Mouse (Mus musculus): Measurements from ENCODE around the gene Wscd1. TPM values are rescaled to one million over a fixed set of nuclear protein-coding genes. Genes with fewer than 3 reads are reported as not detected.

Wscd1 gene
- total RNA-seq, 1 experiment = 5.8 TPM

DNA sequence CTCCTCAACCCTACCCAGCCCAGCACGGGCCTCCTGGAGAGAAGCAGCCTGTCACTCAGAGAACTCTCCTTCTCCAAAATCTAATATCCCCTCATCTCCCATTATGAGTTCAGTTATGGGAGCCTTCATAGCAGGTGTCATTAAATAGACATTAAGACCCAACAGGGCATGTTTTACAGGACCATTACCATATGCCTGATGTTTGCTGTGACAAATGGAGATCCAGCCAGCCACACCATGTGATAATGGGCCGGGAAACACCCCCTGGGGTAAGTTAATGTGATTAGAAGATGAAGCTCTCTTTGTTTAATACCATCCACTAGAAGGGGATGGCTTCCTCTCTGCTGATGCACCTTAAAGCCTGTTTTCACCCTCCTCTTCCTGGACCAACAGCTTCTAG, 62.1 kb downstream of the Wscd1 start:
- no peak overlapping the region for H3K27ac ChIP-seq (ENCODE audit: insufficient read depth, low read depth, low read length, poor library complexity, severe bottlenecking)
- in situ Hi-C loops (cut with MboI; ENCODE audit: low sequenced_read_pairs in 2 of 2, unreplicated experiment in 2 of 2) = no loop called here
- no peak for DNase-seq (ENCODE audit: low read depth, low spot score)
- no peak overlapping the region for H3K4me3 ChIP-seq (ENCODE audit: insufficient read depth in 1 of 2, low read depth in 1 of 2, low read length in 2 of 2, poor library complexity in 1 of 2, severe bottlenecking in 1 of 2)
- no peaks in the 10 kb centered on the region for H3K9me3 ChIP-seq (ENCODE audit: control insufficient read depth, insufficient read depth, low read depth, low read length)
- H3K4me1 ChIP-seq (ENCODE audit: control insufficient read depth in 2 of 2, insufficient read depth in 2 of 2, low read length in 2 of 2, poor library complexity in 1 of 2) = no peaks in the 10 kb centered on the region
- H3K9ac ChIP-seq (ENCODE audit: insufficient read depth, low read depth, low read length, poor library complexity, severe bottlenecking) = no peak overlapping the region
- no peaks in the 10 kb centered on the region for H3K36me3 ChIP-seq (ENCODE audit: control insufficient read depth, insufficient read depth, low read length, poor library complexity, severe bottlenecking)
- TF ChIP-seq MAFK (IDR thresholded peaks at IDR 0.05; ENCODE audit: insufficient read depth, low read depth, low read length) = no peak
- no peak for TF ChIP-seq CHD2 (IDR thresholded peaks at IDR 0.05; ENCODE audit: low read depth, low read length)
- no peak for TF ChIP-seq ZNF384 (IDR thresholded peaks at IDR 0.05; ENCODE audit: low read depth, low read length)
- TF ChIP-seq HCFC1 (IDR thresholded peaks at IDR 0.05; ENCODE audit: borderline replicate concordance, insufficient read depth, low read length) = no peak
- no peak for TF ChIP-seq ZC3H11A (IDR thresholded peaks at IDR 0.05; ENCODE audit: borderline replicate concordance, low read depth, low read length)

DNA sequence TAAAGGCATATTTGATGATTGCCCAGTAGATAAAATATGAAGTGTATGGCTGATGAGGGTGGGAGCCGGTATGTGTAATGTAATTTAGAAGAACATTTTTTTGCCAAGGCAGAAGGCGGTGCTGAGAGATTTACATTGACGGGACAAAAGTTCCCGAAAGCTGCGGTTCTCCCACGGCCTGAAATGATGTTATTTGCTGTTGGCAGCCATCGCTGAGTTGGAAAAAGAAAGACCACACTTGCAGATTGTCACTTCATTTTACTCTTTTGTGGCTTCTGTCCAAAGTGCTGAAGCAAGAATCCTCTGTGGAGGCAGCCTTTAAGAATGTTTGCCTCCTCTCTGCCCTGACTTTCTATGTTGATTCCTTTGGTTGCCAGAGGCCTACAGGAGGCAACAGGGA, 63.2 kb downstream of the Wscd1 start:
- no peaks in the 10 kb centered on the region for H3K4me1 ChIP-seq (ENCODE audit: control insufficient read depth in 2 of 2, insufficient read depth in 2 of 2, low read length in 2 of 2, poor library complexity in 1 of 2)
- no peak overlapping the region for H3K9ac ChIP-seq (ENCODE audit: insufficient read depth, low read depth, low read length, poor library complexity, severe bottlenecking)
- TF ChIP-seq ZNF384 (IDR thresholded peaks at IDR 0.05; ENCODE audit: low read depth, low read length) (no peak), HCFC1 (IDR thresholded peaks at IDR 0.05; ENCODE audit: borderline replicate concordance, insufficient read depth, low read length) (no peak), ZC3H11A (IDR thresholded peaks at IDR 0.05; ENCODE audit: borderline replicate concordance, low read depth, low read length) (no peak), MAFK (IDR thresholded peaks at IDR 0.05; ENCODE audit: insufficient read depth, low read depth, low read length) (no peak), CHD2 (IDR thresholded peaks at IDR 0.05; ENCODE audit: low read depth, low read length) (no peak)
- H3K27ac ChIP-seq (ENCODE audit: insufficient read depth, low read depth, low read length, poor library complexity, severe bottlenecking) = no peak overlapping the region
- H3K9me3 ChIP-seq (ENCODE audit: control insufficient read depth, insufficient read depth, low read depth, low read length) = no peaks in the 10 kb centered on the region
- no peaks in the 10 kb centered on the region for H3K36me3 ChIP-seq (ENCODE audit: control insufficient read depth, insufficient read depth, low read length, poor library complexity, severe bottlenecking)
- DNase-seq (ENCODE audit: low read depth, low spot score) = no peak
- H3K4me3 ChIP-seq (ENCODE audit: insufficient read depth in 1 of 2, low read depth in 1 of 2, low read length in 2 of 2, poor library complexity in 1 of 2, severe bottlenecking in 1 of 2) = no peak overlapping the region
- in situ Hi-C loops (cut with MboI; ENCODE audit: low sequenced_read_pairs in 2 of 2, unreplicated experiment in 2 of 2) = no loop called here

DNA sequence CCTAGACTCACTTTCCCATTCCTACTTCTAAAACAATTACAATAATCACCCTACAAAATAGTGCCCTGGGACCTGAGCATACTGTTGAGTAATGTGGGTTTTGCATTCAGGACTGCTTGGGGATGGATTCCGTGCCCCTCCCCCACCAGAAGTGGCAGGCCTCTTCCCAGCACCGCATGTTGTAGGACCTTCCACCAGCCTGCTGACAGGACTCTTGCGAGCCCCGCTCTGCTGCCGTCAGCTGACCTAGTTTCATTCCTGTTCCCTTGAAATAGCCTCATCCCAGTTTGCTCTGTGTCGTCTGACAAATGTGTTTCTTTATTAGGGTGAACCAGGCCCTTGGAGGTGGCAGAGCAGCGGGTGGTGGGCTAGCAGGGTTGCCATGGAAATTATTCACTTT, 64.8 kb downstream of the Wscd1 start:
- in situ Hi-C loops (cut with MboI; ENCODE audit: low sequenced_read_pairs in 2 of 2, unreplicated experiment in 2 of 2) = no loop called here
- no peaks in the 10 kb centered on the region for H3K36me3 ChIP-seq (ENCODE audit: control insufficient read depth, insufficient read depth, low read length, poor library complexity, severe bottlenecking)
- H3K9me3 ChIP-seq (ENCODE audit: control insufficient read depth, insufficient read depth, low read depth, low read length) = no peaks in the 10 kb centered on the region
- no peak overlapping the region for H3K4me3 ChIP-seq (ENCODE audit: insufficient read depth in 1 of 2, low read depth in 1 of 2, low read length in 2 of 2, poor library complexity in 1 of 2, severe bottlenecking in 1 of 2)
- TF ChIP-seq HCFC1 (IDR thresholded peaks at IDR 0.05; ENCODE audit: borderline replicate concordance, insufficient read depth, low read length) = no peak
- no peak for TF ChIP-seq ZNF384 (IDR thresholded peaks at IDR 0.05; ENCODE audit: low read depth, low read length)
- no peak for TF ChIP-seq ZC3H11A (IDR thresholded peaks at IDR 0.05; ENCODE audit: borderline replicate concordance, low read depth, low read length)
- TF ChIP-seq CHD2 (IDR thresholded peaks at IDR 0.05; ENCODE audit: low read depth, low read length) = no peak
- no peak for TF ChIP-seq MAFK (IDR thresholded peaks at IDR 0.05; ENCODE audit: insufficient read depth, low read depth, low read length)
- H3K27ac ChIP-seq (ENCODE audit: insufficient read depth, low read depth, low read length, poor library complexity, severe bottlenecking) = no peak overlapping the region
- H3K4me1 ChIP-seq (ENCODE audit: control insufficient read depth in 2 of 2, insufficient read depth in 2 of 2, low read length in 2 of 2, poor library complexity in 1 of 2) = no peaks in the 10 kb centered on the region
- no peak for DNase-seq (ENCODE audit: low read depth, low spot score)
- H3K9ac ChIP-seq (ENCODE audit: insufficient read depth, low read depth, low read length, poor library complexity, severe bottlenecking) = no peak overlapping the region

DNA sequence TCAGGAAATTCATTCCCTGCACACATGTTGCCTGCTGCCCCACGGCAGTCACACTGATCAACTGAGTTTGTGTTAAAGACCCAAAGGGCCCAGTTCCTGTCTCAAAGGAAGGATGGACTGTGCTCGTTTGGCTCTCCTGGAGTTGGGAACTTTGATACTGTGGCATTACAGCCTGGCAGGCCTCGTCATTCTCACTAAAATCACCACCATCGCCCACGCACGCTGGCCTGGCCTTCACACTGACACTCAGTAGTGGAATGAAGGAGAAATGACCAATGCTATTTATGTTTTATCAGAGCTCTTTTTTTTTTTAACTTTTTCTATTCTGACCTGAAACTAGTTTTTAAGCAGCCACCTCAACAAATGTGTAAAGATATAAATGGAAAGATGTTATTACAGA, 65.6 kb downstream of the Wscd1 start:
- in situ Hi-C loops (cut with MboI; ENCODE audit: low sequenced_read_pairs in 2 of 2, unreplicated experiment in 2 of 2) = no loop called here
- Histone ChIP-seq H3K4me1 (ENCODE audit: control insufficient read depth in 2 of 2, insufficient read depth in 2 of 2, low read length in 2 of 2, poor library complexity in 1 of 2) (no peaks in the 10 kb centered on the region), H3K9ac (ENCODE audit: insufficient read depth, low read depth, low read length, poor library complexity, severe bottlenecking) (no peak overlapping the region), H3K36me3 (ENCODE audit: control insufficient read depth, insufficient read depth, low read length, poor library complexity, severe bottlenecking) (no peaks in the 10 kb centered on the region), H3K4me3 (ENCODE audit: insufficient read depth in 1 of 2, low read depth in 1 of 2, low read length in 2 of 2, poor library complexity in 1 of 2, severe bottlenecking in 1 of 2) (no peak overlapping the region), H3K27ac (ENCODE audit: insufficient read depth, low read depth, low read length, poor library complexity, severe bottlenecking) (no peak overlapping the region), H3K9me3 (ENCODE audit: control insufficient read depth, insufficient read depth, low read depth, low read length) (no peaks in the 10 kb centered on the region)
- no peak for TF ChIP-seq HCFC1 (IDR thresholded peaks at IDR 0.05; ENCODE audit: borderline replicate concordance, insufficient read depth, low read length)
- no peak for TF ChIP-seq MAFK (IDR thresholded peaks at IDR 0.05; ENCODE audit: insufficient read depth, low read depth, low read length)
- no peak for TF ChIP-seq ZC3H11A (IDR thresholded peaks at IDR 0.05; ENCODE audit: borderline replicate concordance, low read depth, low read length)
- no peak for TF ChIP-seq ZNF384 (IDR thresholded peaks at IDR 0.05; ENCODE audit: low read depth, low read length)
- no peak for TF ChIP-seq CHD2 (IDR thresholded peaks at IDR 0.05; ENCODE audit: low read depth, low read length)
- no peak for DNase-seq (ENCODE audit: low read depth, low spot score)

DNA sequence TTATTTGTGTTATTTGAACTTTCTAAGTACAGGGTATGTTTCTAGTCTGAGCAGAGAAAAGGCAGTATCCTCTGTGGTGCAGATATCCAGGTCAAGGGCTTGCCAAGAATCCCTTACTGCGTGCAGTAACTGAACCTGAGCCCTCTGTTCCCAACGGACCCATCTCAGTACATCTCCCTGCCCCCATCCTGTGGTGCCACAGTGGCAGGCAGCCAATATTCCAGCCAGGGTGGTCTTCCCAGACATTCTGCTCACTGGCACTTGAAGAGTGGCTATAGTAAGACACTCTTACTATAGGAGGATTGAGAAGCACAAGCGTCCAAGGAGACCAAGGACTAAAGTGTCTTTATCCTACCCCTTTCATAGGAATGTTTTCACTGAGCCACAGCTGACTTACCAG, 67.2 kb downstream of the Wscd1 start:
- no peaks in the 10 kb centered on the region for H3K36me3 ChIP-seq (ENCODE audit: control insufficient read depth, insufficient read depth, low read length, poor library complexity, severe bottlenecking)
- in situ Hi-C loops (cut with MboI; ENCODE audit: low sequenced_read_pairs in 2 of 2, unreplicated experiment in 2 of 2) = no loop called here
- no peak overlapping the region for H3K9ac ChIP-seq (ENCODE audit: insufficient read depth, low read depth, low read length, poor library complexity, severe bottlenecking)
- no peak for TF ChIP-seq ZC3H11A (IDR thresholded peaks at IDR 0.05; ENCODE audit: borderline replicate concordance, low read depth, low read length)
- no peak for TF ChIP-seq HCFC1 (IDR thresholded peaks at IDR 0.05; ENCODE audit: borderline replicate concordance, insufficient read depth, low read length)
- no peak for TF ChIP-seq MAFK (IDR thresholded peaks at IDR 0.05; ENCODE audit: insufficient read depth, low read depth, low read length)
- no peak for TF ChIP-seq CHD2 (IDR thresholded peaks at IDR 0.05; ENCODE audit: low read depth, low read length)
- TF ChIP-seq ZNF384 (IDR thresholded peaks at IDR 0.05; ENCODE audit: low read depth, low read length) = no peak
- no peak overlapping the region for H3K4me3 ChIP-seq (ENCODE audit: insufficient read depth in 1 of 2, low read depth in 1 of 2, low read length in 2 of 2, poor library complexity in 1 of 2, severe bottlenecking in 1 of 2)
- H3K27ac ChIP-seq (ENCODE audit: insufficient read depth, low read depth, low read length, poor library complexity, severe bottlenecking) = no peak overlapping the region
- no peaks in the 10 kb centered on the region for H3K9me3 ChIP-seq (ENCODE audit: control insufficient read depth, insufficient read depth, low read depth, low read length)
- DNase-seq (ENCODE audit: low read depth, low spot score) = no peak
- peaks cover 0 to 5% of the 10 kb centered on the region in 2 experiments; a peak in 1 of 4 replicates for H3K4me1 ChIP-seq (ENCODE audit: control insufficient read depth in 2 of 2, insufficient read depth in 2 of 2, low read length in 2 of 2, poor library complexity in 1 of 2)
